Mouse (Mus musculus) frontal cortex, postnatal 36 days (tissue): ENCODE measurements at regions not wholly inside any gene's neighbourhood (a gene's known extent, or its start where the extent isn't known, plus 50 kb on each side); places are given as distances from the start of the nearest gene placed in this dataset.
A peak's percentile ranks its signal among the peaks of the same experiment; 100 is the strongest.
"Not testable (repeated sequence)": the region's sequence is repeated elsewhere in the genome, so short reads cannot be mapped to it uniquely, and the experiment has no call there.

ENCODE experiments used
- DNase-seq, 2 experiments: peaks; one replicate each; pipeline ENCODE4 v3.0.0; 2022; ENCODE audit warnings: low spot score in 2 of 2

- DNase-seq = peak; percentile 70 to 90
Observed at GRCm38 (mm10) chr6:81817050-81817827, 106.2 kb upstream of the Gcfc2 start.

GRCm38 (mm10) chr6:81818573-81818972, 104.9 kb upstream of the Gcfc2 start:
- no peak for DNase-seq

DNA sequence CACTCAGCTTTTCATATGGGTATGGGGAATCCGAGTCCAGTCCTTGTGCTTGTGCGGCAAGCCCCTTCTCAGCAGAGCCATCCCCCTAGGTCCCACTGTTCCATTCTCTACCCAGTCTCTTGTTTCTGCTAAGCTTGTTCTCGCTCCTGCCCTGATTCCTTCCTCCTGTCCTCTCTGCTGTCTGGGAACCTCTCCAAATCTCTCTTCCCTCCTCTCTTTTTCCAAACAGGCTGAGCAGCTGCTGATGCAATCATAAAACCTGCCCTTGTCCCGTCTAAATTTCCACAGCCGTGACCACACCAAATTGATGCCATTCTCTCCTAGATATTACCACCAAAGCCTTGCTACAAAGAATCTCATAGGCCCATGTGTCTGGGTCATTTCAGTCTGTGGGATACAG, 103.4 kb upstream of the Gcfc2 start:
- DNase-seq = no peak

DNA sequence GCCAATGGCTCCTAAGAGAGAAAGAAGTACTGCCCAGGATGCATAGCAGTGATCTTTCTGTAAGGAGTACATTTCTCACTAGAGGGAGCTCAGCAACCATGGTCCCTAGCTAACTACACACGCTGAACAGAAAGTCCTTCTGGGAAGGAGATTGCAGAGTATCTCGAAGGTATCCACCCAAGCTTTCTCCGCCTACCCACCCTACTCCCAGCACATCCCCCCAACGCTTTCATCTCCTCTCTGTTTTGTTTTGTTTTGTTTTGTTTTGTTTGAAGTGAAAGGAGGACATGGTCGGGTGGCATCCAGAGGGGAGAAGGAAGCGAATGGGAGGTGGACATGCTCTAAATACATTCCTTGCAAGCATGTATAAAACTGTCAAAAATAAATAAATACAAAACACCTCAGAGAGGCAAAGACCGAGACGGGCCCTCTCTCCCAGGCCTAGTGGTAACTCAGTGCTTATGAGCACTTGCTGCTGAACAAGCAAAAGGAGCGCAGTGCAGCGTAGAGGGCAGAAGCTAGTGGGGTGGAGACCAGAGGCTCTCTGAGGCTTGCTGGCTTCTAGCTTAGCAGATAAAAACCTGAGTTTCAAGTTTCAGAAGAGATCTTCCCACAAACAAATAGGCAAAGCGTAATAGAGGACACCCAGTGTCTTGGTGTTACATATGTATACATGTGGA, 83.9 kb upstream of the Gcfc2 start:
- DNase-seq = peak in 1 of 2 experiments; percentile 54

- not testable (repeated sequence) for DNase-seq
Observed at GRCm38 (mm10) chr6:81868207-81868606, 55.3 kb upstream of the Gcfc2 start.
